Mouse (Mus musculus): ENCODE data around the gene Dkk2.

The Dkk2 gene

GRCm38 (mm10) chr3:132122581-132122980 lies 37.5 kb downstream of the Dkk2 start:
- no peak for DNase-seq (ENCODE audit: low spot score in 2 of 2)

- no peak for DNase-seq (ENCODE audit: low spot score in 2 of 2)
These were observed 40.2 kb downstream of the Dkk2 start for GRCm38 (mm10) chr3:132125227-132125740.

GRCm38 (mm10) chr3:132129730-132130274 lies 44.7 kb downstream of the Dkk2 start:
- DNase-seq (ENCODE audit: low spot score in 2 of 2): no peak

- DNase-seq (ENCODE audit: low spot score in 2 of 2): no peak
These were observed 45.7 kb downstream of the Dkk2 start for GRCm38 (mm10) chr3:132130781-132131180.

- DNase-seq (ENCODE audit: low spot score in 2 of 2): no peak
These were observed 46.8 kb downstream of the Dkk2 start for GRCm38 (mm10) chr3:132131939-132132338.

- no peak for DNase-seq (ENCODE audit: low spot score in 2 of 2)
These were observed 49.4 kb downstream of the Dkk2 start for GRCm38 (mm10) chr3:132134502-132134901.

- DNase-seq (ENCODE audit: low spot score in 2 of 2): no peak
These were observed 52.8 kb downstream of the Dkk2 start for GRCm38 (mm10) chr3:132137802-132138378.

GRCm38 (mm10) chr3:132141031-132141430 lies 55.9 kb downstream of the Dkk2 start:
- no peak for DNase-seq (ENCODE audit: low spot score in 2 of 2)

- no peak for DNase-seq (ENCODE audit: low spot score in 2 of 2)
These were observed 64.4 kb downstream of the Dkk2 start for GRCm38 (mm10) chr3:132149446-132150025.

GRCm38 (mm10) chr3:132158817-132159216 lies 73.7 kb downstream of the Dkk2 start:
- no peak for DNase-seq (ENCODE audit: low spot score in 2 of 2)

- no peak for DNase-seq (ENCODE audit: low spot score in 2 of 2)
These were observed 83.8 kb downstream of the Dkk2 start for GRCm38 (mm10) chr3:132168911-132169310.

GRCm38 (mm10) chr3:132186888-132187552 lies 101.9 kb downstream of the Dkk2 start:
- DNase-seq (ENCODE audit: low spot score in 2 of 2): no peak

GRCm38 (mm10) chr3:132201950-132202349 lies 116.9 kb downstream of the Dkk2 start:
- DNase-seq (ENCODE audit: low spot score in 2 of 2): no peak

GRCm38 (mm10) chr3:132202665-132203064 lies 117.6 kb downstream of the Dkk2 start:
- no peak for DNase-seq (ENCODE audit: low spot score in 2 of 2)

GRCm38 (mm10) chr3:132207469-132207868 lies 122.4 kb downstream of the Dkk2 start:
- DNase-seq (ENCODE audit: low spot score in 2 of 2): peak in 1 of 2 experiments; percentile 10

- no peak for DNase-seq (ENCODE audit: low spot score in 2 of 2)
These were observed 126.2 kb downstream of the Dkk2 start for GRCm38 (mm10) chr3:132211260-132211659.

GRCm38 (mm10) chr3:132219977-132220487 lies 134.9 kb downstream of the Dkk2 start:
- DNase-seq (ENCODE audit: low spot score in 2 of 2): no peak

GRCm38 (mm10) chr3:132227622-132228021 lies 142.5 kb downstream of the Dkk2 start:
- DNase-seq (ENCODE audit: low spot score in 2 of 2): no peak
